Mouse (Mus musculus) embryonic fibroblast, embryonic 13.5 days (primary cell): ENCODE results near the gene Ercc8. TPM values are rescaled to one million over a fixed set of nuclear protein-coding genes. Genes with fewer than 3 reads are reported as not detected.

Experiments
- H3K27ac ChIP-seq: 2 replicates; pipeline ENCODE4 v1.5.1; 2012; ENCODE audit warnings: low read length, control low read depth, inconsistent platforms; ENCODE audit not compliant: insufficient read depth
- H3K4me1 ChIP-seq: 2 replicates; pipeline ENCODE4 v1.6.1; 2011; ENCODE audit warnings: low read length; ENCODE audit not compliant: control insufficient read depth, insufficient read depth
- H3K4me3 ChIP-seq: 2 replicates; pipeline ENCODE4 v1.5.1; 2011; ENCODE audit warnings: mild to moderate bottlenecking, control low read depth, low read length; ENCODE audit not compliant: insufficient read depth
- CTCF ChIP-seq: IDR thresholded peaks from 2 replicates; pipeline ENCODE4 v1.5.1; 2011; ENCODE audit warnings: mild to moderate bottlenecking, control low read depth, low read length, moderate library complexity, borderline replicate concordance; ENCODE audit not compliant: insufficient read depth
- POLR2A ChIP-seq: IDR thresholded peaks from 2 replicates; pipeline ENCODE4 v1.6.1; 2011; ENCODE audit warnings: low read depth, mild to moderate bottlenecking, control low read depth, low read length, moderate library complexity
- polyA plus RNA-seq: library from polyadenylated mRNA; stranded (reverse); fragments of >200 nt; gene quantifications from 2 replicates; pipeline ENCODE4 v1.2.4, GENCODE M21; 2011; ENCODE audit warnings: low read depth; ENCODE audit not compliant: missing spikeins, insufficient read length

Ercc8 gene
- polyA plus RNA-seq, 1 experiment, result 8.4 TPM

GRCm38 (mm10) chr13:108214485-108215107 lies 56.1 kb downstream of the Ercc8 start:
- Histone ChIP-seq H3K4me1 (no peaks in the 10 kb centered on the region), H3K4me3 (peak overlapping the region; percentile 69), H3K27ac (no peak overlapping the region)
- TF ChIP-seq CTCF, result no peak
- no peak for TF ChIP-seq POLR2A

GRCm38 (mm10) chr13:108215231-108215780 lies 56.8 kb downstream of the Ercc8 start:
- Histone ChIP-seq H3K27ac (no peak overlapping the region), H3K4me3 (peak overlapping the region; percentile 69), H3K4me1 (no peaks in the 10 kb centered on the region)
- TF ChIP-seq POLR2A, result no peak
- no peak for TF ChIP-seq CTCF

GRCm38 (mm10) chr13:108219773-108220172 lies 61.2 kb downstream of the Ercc8 start:
- Histone ChIP-seq H3K4me1 (no peaks in the 10 kb centered on the region), H3K27ac (no peak overlapping the region), H3K4me3 (no peak overlapping the region)
- TF ChIP-seq CTCF (no peak), POLR2A (no peak)

- no peak overlapping the region for H3K4me3 ChIP-seq
- peaks cover 4% of the 10 kb centered on the region for H3K4me1 ChIP-seq
- no peak for TF ChIP-seq POLR2A
- TF ChIP-seq CTCF, result no peak
- H3K27ac ChIP-seq, result no peak overlapping the region
Measured at GRCm38 (mm10) chr13:108229191-108229590, 70.7 kb downstream of the Ercc8 start.

- no peak overlapping the region for H3K27ac ChIP-seq
- H3K4me3 ChIP-seq, result no peak overlapping the region
- peaks cover 4% of the 10 kb centered on the region for H3K4me1 ChIP-seq
- TF ChIP-seq POLR2A (no peak), CTCF (no peak)
Measured at GRCm38 (mm10) chr13:108229634-108230330, 71.3 kb downstream of the Ercc8 start.

- Histone ChIP-seq H3K4me3 (no peak overlapping the region), H3K4me1 (no peaks in the 10 kb centered on the region), H3K27ac (no peak overlapping the region)
- TF ChIP-seq CTCF, result no peak
- no peak for TF ChIP-seq POLR2A
Measured at GRCm38 (mm10) chr13:108240012-108240411, 81.5 kb downstream of the Ercc8 start.

GRCm38 (mm10) chr13:108241715-108242114 lies 83.2 kb downstream of the Ercc8 start:
- Histone ChIP-seq H3K4me1 (no peaks in the 10 kb centered on the region), H3K4me3 (no peak overlapping the region), H3K27ac (no peak overlapping the region)
- TF ChIP-seq CTCF (no peak), POLR2A (no peak)

Other genes starting within 250 kb of the Ercc8 start
- 109 and 139 TPM in 2 replicates for gene Smim15, start 114.3 kb upstream of the Ercc8 start, polyA plus RNA-seq
- 49.5 and 52.6 TPM in 2 replicates for gene Ndufaf2, start 108 bp upstream of the Ercc8 start, polyA plus RNA-seq
- gene Elovl7, start 55.7 kb downstream of the Ercc8 start, polyA plus RNA-seq, result 1.2 and 1.5 TPM in 2 replicates
- 2.5 and 3.5 TPM in 2 replicates for gene Depdc1b, start 157.6 kb downstream of the Ercc8 start, polyA plus RNA-seq